In genomic region chrX:94233936-94234531, GRCm38 (mm10) we compare ENCODE assay signal across 8 mouse cellular contexts. TPM values are rescaled to one million over a fixed set of nuclear protein-coding genes. Genes with fewer than 3 reads are reported as not detected.
A peak's percentile ranks its signal among the peaks of the same experiment; 100 is the strongest.
DNase-seq lines count a peak whose midpoint lies in the region; ATAC-seq and TF ChIP-seq lines count a peak whose summit lies in the region.

No protein-coding gene starts in this region.

- H3K9me3 ChIP-seq in MEL (replicated peaks; ENCODE audit: insufficient read depth, low read length), result no peaks in the 10 kb centered on the region
- no peaks in the 10 kb centered on the region for H3K9me3 ChIP-seq in hindbrain, embryonic 11.5 days (ENCODE audit: control insufficient read depth, low read length)

- peaks cover 10% of the 10 kb centered on the region for H3K79me2 ChIP-seq in MEL (ENCODE audit: control insufficient read depth, insufficient read depth, low read length, poor library complexity)
- H3K79me2 ChIP-seq in macrophage (ENCODE audit: inconsistent target), result peaks cover 13% of the 10 kb centered on the region; the same call in 1 of the 2 replicates

- no peak for TF ChIP-seq CTCF in kidney, adult 2 months (conservative IDR thresholded peaks at IDR 0.05; ENCODE audit: insufficient read depth, insufficient read length, low read depth, low read length)
- no peak for TF ChIP-seq CTCF in MEL (IDR thresholded peaks at IDR 0.05 in 2 of 3, conservative IDR thresholded peaks at IDR 0.05 in 1 of 3; ENCODE audit: control insufficient read depth in 1 of 3, insufficient read depth in 1 of 3, low read depth in 2 of 3, low read length in 3 of 3, poor library complexity in 1 of 3, severe bottlenecking in 1 of 3)

- H3K36me3 ChIP-seq in kidney, adult 2 months (ENCODE audit: control insufficient read depth, insufficient read depth, low read length), result no peaks in the 10 kb centered on the region
- peaks cover 0 to 8% of the 10 kb centered on the region in 2 experiments; a peak in 2 of 4 replicates for H3K36me3 ChIP-seq in MEL (ENCODE audit: control insufficient read depth in 1 of 2, insufficient read depth in 2 of 2, low read length in 2 of 2)
- H3K36me3 ChIP-seq in hindbrain, embryonic 11.5 days (ENCODE audit: control insufficient read depth, insufficient read depth, low read length), result no peaks in the 10 kb centered on the region
- no peaks in the 10 kb centered on the region for H3K36me3 ChIP-seq in macrophage (ENCODE audit: inconsistent target)

- 2% methylated on average over 25 of the region's 25 CpGs for WGBS in kidney, adult 2 months
- 12% methylated on average over 22 of the region's 25 CpGs for WGBS in hindbrain, embryonic 11.5 days
- 20% methylated on average over 17 of the region's 25 CpGs for WGBS in macrophage (ENCODE audit: missing documents)

- peak overlapping the region; percentile 91 for H3K9ac ChIP-seq in MEL (ENCODE audit: control insufficient read depth, low read depth, low read length, poor library complexity, severe bottlenecking)
- H3K9ac ChIP-seq in hindbrain, embryonic 11.5 days (ENCODE audit: low read depth, low read length), result peak overlapping the region; percentile 68

- intact Hi-C loops in left cerebral cortex, postnatal 4 days (cut with DNase I), result loop anchor here (10.0 kb wide), 1 partner anchor 131 kb away; the partner anchor contains the start of genes Apoo and Fam90a1b

- no peak for TF ChIP-seq POLR2A in kidney, adult 2 months (IDR thresholded peaks at IDR 0.05; ENCODE audit: low read depth, low read length)
- TF ChIP-seq POLR2A in MEL (IDR thresholded peaks at IDR 0.05; ENCODE audit: control insufficient read depth in 1 of 2, insufficient read depth in 1 of 2, low read depth in 1 of 2, low read length in 2 of 2, poor library complexity in 1 of 2), result no peak; a peak in 1 of 4 replicates

- no peak for DNase-seq in kidney, adult 2 months
- no peak for DNase-seq in kidney, postnatal 14 days
- peak; percentile 78 for DNase-seq in MEL (ENCODE audit: low read depth, low spot score)
- DNase-seq in hindbrain, embryonic 11.5 days (ENCODE audit: low spot score), result no peak
- no peak for DNase-seq in adrenal gland, postnatal 14 days
- DNase-seq in left cerebral cortex, postnatal 4 days, result no peak
- no peak for DNase-seq in ovary, postnatal 14 days (ENCODE audit: low spot score)

- no peaks in the 10 kb centered on the region; the same call in 1 of the 2 replicates for H3K4me1 ChIP-seq in kidney, adult 2 months (ENCODE audit: control insufficient read depth, insufficient read depth, low read length)
- H3K4me1 ChIP-seq in MEL (ENCODE audit: control insufficient read depth in 1 of 2, insufficient read depth in 2 of 2, low read length in 2 of 2), result peaks cover 0 to 14% of the 10 kb centered on the region in 2 experiments; a peak in 2 of 4 replicates
- no peaks in the 10 kb centered on the region for H3K4me1 ChIP-seq in hindbrain, embryonic 11.5 days (replicated peaks; ENCODE audit: control insufficient read depth, insufficient read depth, low read length)

- no peak for ATAC-seq in hindbrain, embryonic 11.5 days (ENCODE audit: low FRiP score)

- peak overlapping the region; percentile 88 for H3K4me3 ChIP-seq in kidney, adult 2 months (ENCODE audit: insufficient read depth, low read depth, low read length)
- H3K4me3 ChIP-seq in MEL (ENCODE audit: control insufficient read depth in 1 of 2, insufficient read depth in 1 of 2, low read depth in 2 of 2, low read length in 2 of 2) (peak overlapping the region; percentile 85 to 96), macrophage (ENCODE audit: inconsistent target) (peak overlapping the region; percentile 30)
- H3K4me3 ChIP-seq in hindbrain, embryonic 11.5 days (ENCODE audit: low read depth, low read length), result peak overlapping the region; percentile 64

- peak overlapping the region; percentile 93 for H3K27ac ChIP-seq in kidney, adult 2 months (ENCODE audit: insufficient read depth, low read depth, low read length)
- H3K27ac ChIP-seq in MEL (ENCODE audit: control insufficient read depth, low read depth, low read length), result peak overlapping the region; percentile 96
- H3K27ac ChIP-seq in hindbrain, embryonic 11.5 days (ENCODE audit: low read depth, low read length), result peak overlapping the region; percentile 82
- no peak overlapping the region for H3K27ac ChIP-seq in macrophage

- no peaks in the 10 kb centered on the region for H3K27me3 ChIP-seq in kidney, adult 2 months (replicated peaks; ENCODE audit: control insufficient read depth, insufficient read depth, low read length)
- no peaks in the 10 kb centered on the region for H3K27me3 ChIP-seq in MEL (ENCODE audit: control insufficient read depth in 1 of 2, insufficient read depth in 2 of 2, low read length in 2 of 2)
- peaks cover 45% of the 10 kb centered on the region for H3K27me3 ChIP-seq in hindbrain, embryonic 11.5 days (ENCODE audit: control insufficient read depth, insufficient read depth, low read length)

- TF ChIP-seq RAD21 in MEL (IDR thresholded peaks at IDR 0.05; ENCODE audit: low read depth, low read length), result no peak

- H3K4me2 ChIP-seq in hindbrain, embryonic 11.5 days (replicated peaks; ENCODE audit: low read depth, low read length), result peak overlapping the region; percentile 45

- no peak for TF ChIP-seq EP300 in MEL (IDR thresholded peaks at IDR 0.05; ENCODE audit: low read depth in 1 of 2, low read length in 2 of 2)

TF ChIP-seq in MEL, 35 proteins besides CTCF, POLR2A, EP300 and RAD21 (continues in another document):
- TF ChIP-seq ELF1 (IDR thresholded peaks at IDR 0.05; ENCODE audit: low read depth, low read length) (no peak), NELFE (IDR thresholded peaks at IDR 0.05; ENCODE audit: low read depth, low read length) (no peak), MEF2A (IDR thresholded peaks at IDR 0.05; ENCODE audit: extremely low read depth, insufficient replicate concordance, low read depth, low read length, poor library complexity, severe bottlenecking) (no peak), ZMIZ1 (IDR thresholded peaks at IDR 0.05; ENCODE audit: low read depth, low read length) (no peak; the same call in 1 of the 2 replicates), KAT2A (conservative IDR thresholded peaks at IDR 0.05; ENCODE audit: low read depth, low read length) (no peak), TCF12 (IDR thresholded peaks at IDR 0.05; ENCODE audit: low read depth, low read length) (no peak), GABPA (IDR thresholded peaks at IDR 0.05; ENCODE audit: low read depth, low read length) (no peak), BHLHE40 (IDR thresholded peaks at IDR 0.05; ENCODE audit: borderline replicate concordance, low read depth, low read length) (no peak), E2F4 (IDR thresholded peaks at IDR 0.05; ENCODE audit: borderline replicate concordance, low read depth, low read length) (no peak), GATA1 (IDR thresholded peaks at IDR 0.05; ENCODE audit: low read depth, low read length) (peak; percentile 71), MAZ (IDR thresholded peaks at IDR 0.05; ENCODE audit: low read depth, low read length) (no peak), ZNF384 (IDR thresholded peaks at IDR 0.05; ENCODE audit: low read depth, low read length) (peak; percentile 22; the same call in 1 of the 2 replicates), ETS1 (IDR thresholded peaks at IDR 0.05; ENCODE audit: low read depth, low read length) (peak; percentile 73; the same call in 1 of the 2 replicates), MXI1 (IDR thresholded peaks at IDR 0.05; ENCODE audit: low read depth, low read length) (no peak), UBTF (IDR thresholded peaks at IDR 0.05; ENCODE audit: borderline replicate concordance, insufficient read depth, low read depth, low read length) (no peak), JUND (IDR thresholded peaks at IDR 0.05; ENCODE audit: low read depth, low read length) (no peak), NRF1 (IDR thresholded peaks at IDR 0.05; ENCODE audit: insufficient read depth, low read depth, low read length, poor library complexity, severe bottlenecking) (no peak), RCOR1 (IDR thresholded peaks at IDR 0.05; ENCODE audit: low read depth, low read length) (0 out of 2 replicates have a peak, but pooled peaks have one; percentile 17), TBP (IDR thresholded peaks at IDR 0.05; ENCODE audit: low read depth, low read length) (no peak), USF2 (IDR thresholded peaks at IDR 0.05; ENCODE audit: borderline replicate concordance in 1 of 2, insufficient read depth in 1 of 2, low read depth in 1 of 2, low read length in 2 of 2) (no peak), CHD1 (IDR thresholded peaks at IDR 0.05; ENCODE audit: low read depth, low read length) (0 out of 2 replicates have a peak, but pooled peaks have one; percentile 40), POLR2AphosphoS2 (IDR thresholded peaks at IDR 0.05; ENCODE audit: low read length) (no peak)

RNA-seq across cellular contexts. Expression of gene Klhl15, which starts 0.4 kb away (rescaled TPM):
- 3.8 and 6.8 TPM in 2 replicates for polyA plus RNA-seq in kidney, adult 2 months (2012; rRNA removed)
- total RNA-seq in MEL (2012; rRNA removed), result 8.6 and 9.6 TPM in 2 replicates
- 10 to 100 TPM in 1 of 2 experiments, not detected in 1; 15.5 TPM for polyA plus RNA-seq in MEL (2012; ENCODE audit: insufficient read depth in 1 of 2, insufficient read length in 2 of 2, low read depth in 1 of 2, low replicate concordance in 2 of 2, missing spikeins in 1 of 2)
- polyA plus RNA-seq in hindbrain, embryonic 11.5 days (2014; fragmentation: Nextera tagmentation; extraction: Ambion mirVana), result 12.1 and 12.2 TPM in 2 replicates
- total RNA-seq in macrophage (2018; cell fraction: chromatin; rRNA removed), result 10 to 100 TPM in 17 of 26 experiments, 1 to 10 TPM in 9; 3.6 to 32.9 (median 15.4) TPM
- 10 to 100 TPM in 5 of 26 experiments, 1 to 10 TPM in 21; 5.1 to 12.1 (median 7.3) TPM for total RNA-seq in macrophage (2018; cell fraction: cytosol; rRNA removed)
- 10 to 100 TPM in 15 of 26 experiments, 1 to 10 TPM in 11; 4.0 to 30.8 (median 12.1) TPM for total RNA-seq in macrophage (2018; cell fraction: nucleus; rRNA removed)
- polyA plus RNA-seq in macrophage (2018), result 4.1 to 6.4 TPM (median 4.7 TPM) in 3 replicates
- total RNA-seq in adrenal gland, postnatal 14 days (2021), result 15.7 and 15.9 TPM in 2 replicates
- 10 to 100 TPM; 17.5 to 18.7 TPM for total RNA-seq in left cerebral cortex, postnatal 4 days (2021)

RNA-seq across cellular contexts. Expression of gene Eif2s3x, which starts 21.4 kb away (rescaled TPM):
- 63.6 and 71.7 TPM in 2 replicates for polyA plus RNA-seq in kidney, adult 2 months (2012; rRNA removed)
- 183 and 197 TPM in 2 replicates for total RNA-seq in MEL (2012; rRNA removed)
- polyA plus RNA-seq in MEL (2012; ENCODE audit: insufficient read depth in 1 of 2, insufficient read length in 2 of 2, low read depth in 1 of 2, low replicate concordance in 2 of 2, missing spikeins in 1 of 2) (100 to 1,000 TPM; 226 to 551 TPM), macrophage (2018) (98.9 to 165 TPM (median 134 TPM) in 3 replicates)
- polyA plus RNA-seq in hindbrain, embryonic 11.5 days (2014; fragmentation: Nextera tagmentation; extraction: Ambion mirVana), result 103 and 133 TPM in 2 replicates
- 10 to 100 TPM; 16.6 to 37.3 (median 26.2) TPM for total RNA-seq in macrophage (2018; cell fraction: chromatin; rRNA removed)
- 100 to 1,000 TPM in 20 of 26 experiments, 10 to 100 TPM in 6; 83.6 to 141 (median 113) TPM for total RNA-seq in macrophage (2018; cell fraction: cytosol; rRNA removed)
- 100 to 1,000 TPM in 2 of 26 experiments, 10 to 100 TPM in 24; 30.5 to 126 (median 55.9) TPM for total RNA-seq in macrophage (2018; cell fraction: nucleus; rRNA removed)
- total RNA-seq in adrenal gland, postnatal 14 days (2021), result 110 and 127 TPM in 2 replicates
- total RNA-seq in left cerebral cortex, postnatal 4 days (2021), result 100 to 1,000 TPM; 167 to 244 TPM

Comparison
In these comparisons a context has a peak if more than half of its experiments do, and no peak if none do; other contexts are left out.
1. H3K4me3 ChIP-seq: peak in every context shown above with its lines; median percentile 90 in MEL; 88 in kidney, adult 2 months; 64 in hindbrain, embryonic 11.5 days; 30 in macrophage.